Mouse (Mus musculus) thymus, postnatal 10 days (tissue): ENCODE measurements at regions not wholly inside any gene's neighbourhood (a gene's known extent, or its start where the extent isn't known, plus 50 kb on each side); places are given as distances from the start of the nearest gene placed in this dataset.
"Not testable (repeated sequence)": the region's sequence is repeated elsewhere in the genome, so short reads cannot be mapped to it uniquely, and the experiment has no call there.

ENCODE experiments used
- DNase-seq, 2 experiments: peaks; one replicate each; pipeline ENCODE4 v3.0.0; 2021; ENCODE audit warnings: low spot score in 2 of 2

DNA sequence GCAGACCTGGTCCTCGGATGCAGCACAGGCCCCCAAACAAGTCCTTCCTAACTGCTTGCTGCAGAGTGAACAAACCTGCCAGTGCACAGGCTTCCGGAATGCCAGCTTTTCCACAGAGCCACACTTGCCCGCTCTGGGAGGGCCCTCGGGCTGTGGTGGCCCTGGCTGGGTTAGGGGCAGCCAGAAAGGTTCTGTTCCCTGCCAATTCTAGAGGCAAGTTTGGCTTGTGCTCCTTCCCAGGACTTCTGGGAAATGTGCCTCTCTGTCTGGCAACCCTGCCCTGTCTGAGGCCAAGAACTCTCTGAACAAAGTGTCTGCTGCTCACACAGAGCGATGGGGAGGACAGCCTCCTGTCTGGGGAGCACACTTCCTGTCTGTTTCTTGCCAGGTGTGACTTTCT, 66.4 kb downstream of the Xrcc2 start:
- peak; percentile 13 to 17 for DNase-seq

DNA sequence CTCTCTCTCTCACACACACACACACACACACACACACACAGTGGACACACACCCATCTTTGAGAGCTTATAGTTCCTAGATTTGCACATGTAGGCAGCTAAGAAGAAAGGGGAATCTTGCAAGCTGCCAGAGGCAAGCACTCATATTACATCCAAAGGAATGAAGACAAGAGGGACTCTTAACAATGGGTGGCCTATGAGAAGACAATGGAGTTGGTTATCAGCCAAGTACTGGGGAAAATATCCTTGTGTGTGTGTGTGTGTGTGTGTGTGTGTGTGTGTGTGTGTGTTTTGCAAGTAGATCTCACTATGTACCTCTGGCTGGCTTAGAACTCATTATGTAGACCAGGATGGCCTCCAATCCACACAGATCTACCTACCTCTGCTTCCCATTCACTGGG, 67.5 kb downstream of the Xrcc2 start:
- DNase-seq: no peak

DNA sequence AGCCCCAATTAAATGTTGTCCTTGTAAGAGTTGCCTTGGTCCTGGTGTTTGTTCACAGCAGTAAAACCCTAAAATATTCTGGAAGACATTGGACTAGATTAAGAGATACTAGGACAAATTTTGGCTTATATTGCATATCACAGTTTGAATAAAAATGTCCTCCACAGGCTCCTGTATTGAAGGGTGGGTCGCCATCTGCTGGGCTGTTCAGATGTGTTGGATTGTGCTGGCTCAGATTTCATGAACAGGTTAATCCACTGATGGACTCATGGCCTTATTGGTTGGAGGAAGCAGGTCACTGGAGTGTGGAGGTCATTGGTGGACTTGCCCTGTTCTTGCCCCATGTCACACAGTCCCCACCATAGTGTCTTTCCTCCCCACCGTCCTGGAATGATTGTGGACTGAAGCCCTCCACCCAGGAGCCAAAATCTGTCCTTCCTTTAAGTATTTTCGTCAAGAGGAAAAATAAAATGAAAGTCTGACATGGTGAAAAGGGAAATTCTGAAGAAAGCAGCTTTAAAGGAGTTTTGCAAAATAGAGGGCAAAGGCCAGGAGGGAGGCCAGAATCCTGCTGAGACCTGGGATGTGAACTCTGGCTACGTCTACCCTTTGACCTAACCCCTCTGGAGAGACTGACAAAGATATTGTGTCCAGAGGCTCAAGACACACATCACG, 72.6 kb downstream of the Xrcc2 start:
- no peak for DNase-seq

DNA sequence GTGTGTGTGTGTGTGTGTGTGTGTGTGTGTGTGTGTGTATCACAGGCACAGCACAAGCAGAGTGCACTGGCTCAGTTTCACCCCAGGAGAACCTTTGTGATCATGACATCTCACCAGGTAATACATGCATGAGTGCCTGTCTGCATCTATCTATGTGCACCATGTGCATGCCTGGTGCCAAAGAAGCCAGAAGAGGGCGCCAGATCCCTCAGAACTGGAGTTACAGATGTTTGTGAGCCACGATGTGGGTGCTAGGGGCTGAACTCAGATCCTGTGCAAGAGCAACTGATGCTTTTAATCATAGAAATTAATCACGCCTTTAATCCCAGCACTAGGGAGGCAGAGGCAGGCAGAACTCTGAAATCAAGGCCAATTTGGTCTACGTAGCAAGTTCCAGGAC, 75.9 kb downstream of the Xrcc2 start:
- DNase-seq: no peak

DNA sequence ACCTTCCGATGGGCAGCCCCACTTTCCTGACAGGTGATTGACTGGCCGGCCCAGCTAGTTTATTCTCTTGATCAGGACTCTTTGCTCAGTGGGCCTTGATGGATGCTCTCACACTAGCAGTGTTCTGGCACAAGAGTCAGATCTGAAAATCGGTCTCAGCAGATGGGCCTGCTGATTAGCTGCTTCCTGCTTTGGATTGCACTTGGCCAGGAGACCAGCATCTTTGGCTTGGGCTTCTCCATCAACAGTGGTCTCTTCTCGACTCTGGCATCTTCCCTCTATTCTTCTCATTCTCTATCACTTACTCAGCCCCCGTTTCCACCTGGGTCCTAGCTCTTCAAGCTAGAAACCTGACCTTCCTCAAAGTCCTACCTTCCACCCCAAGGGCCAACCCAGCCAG, 77.1 kb downstream of the Xrcc2 start:
- no peak for DNase-seq

DNA sequence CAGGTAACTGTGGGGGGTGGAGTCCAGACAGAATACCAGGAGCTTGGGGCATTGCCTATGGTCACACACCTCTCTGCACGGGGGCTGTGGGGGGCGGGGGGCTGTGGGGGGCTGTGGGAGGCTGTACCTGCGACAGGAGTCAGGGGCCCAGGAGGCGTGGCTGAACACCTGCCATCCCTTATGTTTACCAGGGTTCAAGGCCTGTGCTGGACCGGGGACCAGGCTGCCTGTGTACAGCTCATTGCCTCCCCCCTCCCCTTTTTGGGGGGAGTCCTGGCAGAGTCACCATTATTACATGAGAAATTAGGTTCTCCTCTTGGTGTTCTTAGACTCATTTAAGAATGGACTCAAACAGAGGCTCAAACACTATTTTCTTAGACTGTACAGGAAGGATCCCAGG, 78.5 kb downstream of the Xrcc2 start:
- no peak for DNase-seq

DNA sequence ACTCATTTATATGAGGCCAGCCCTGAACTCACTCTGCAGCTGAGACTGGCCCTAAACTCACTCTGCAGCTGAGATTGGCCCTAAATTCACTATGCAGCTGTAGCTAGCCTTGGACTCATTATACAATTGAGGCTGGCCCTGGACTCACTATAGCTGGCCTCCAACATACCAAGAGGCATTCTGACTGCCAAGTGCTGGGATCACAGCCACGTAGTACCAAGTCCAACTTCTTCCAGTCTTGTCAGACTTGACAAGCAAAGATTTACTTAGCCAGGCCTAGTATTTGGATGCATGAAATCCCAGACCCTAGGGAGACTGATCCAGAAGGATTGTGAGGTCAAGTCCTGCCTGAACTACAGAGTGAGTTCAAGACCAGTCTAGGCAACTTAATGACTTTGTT, 81.6 kb downstream of the Xrcc2 start:
- DNase-seq: no peak

DNA sequence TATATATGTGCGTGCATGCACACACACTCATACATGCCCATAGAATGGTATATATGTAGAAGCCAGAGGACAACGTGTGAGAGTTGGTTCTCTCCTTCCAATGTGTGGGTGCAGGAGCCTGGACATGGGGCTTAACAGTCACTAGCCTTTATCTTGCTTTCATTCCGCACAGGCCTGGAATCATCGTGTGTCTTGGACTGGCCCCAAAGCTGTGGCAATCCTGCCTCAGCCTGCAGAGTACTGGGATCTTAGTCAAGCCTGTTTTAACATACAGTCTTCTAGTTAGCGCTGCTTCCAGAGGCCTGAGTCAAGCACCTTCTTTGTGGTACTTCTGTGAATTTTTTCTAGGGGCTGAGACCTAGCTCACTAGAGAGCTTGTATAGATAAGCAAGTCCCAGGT, 85.8 kb downstream of the Xrcc2 start:
- no peak for DNase-seq

DNA sequence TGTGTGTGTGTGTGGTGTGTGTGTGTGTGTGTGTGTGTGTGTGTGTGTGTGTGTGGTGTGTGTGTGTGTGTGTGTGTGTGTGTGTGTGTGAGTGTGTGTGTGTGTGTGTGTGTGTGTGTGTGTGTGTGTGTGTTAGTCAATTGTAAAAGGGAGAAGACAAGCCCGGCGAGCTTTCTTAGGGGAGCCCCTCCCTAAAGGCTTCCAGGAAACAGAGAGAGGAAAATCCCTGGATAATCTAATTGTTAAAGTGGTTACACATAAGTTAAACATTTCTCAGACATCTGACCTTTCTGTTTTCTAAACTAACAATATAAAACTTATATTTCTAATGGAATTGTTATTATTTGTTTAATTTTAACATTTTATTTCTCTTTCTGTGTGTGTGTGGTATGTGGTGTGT, 86.3 kb downstream of the Xrcc2 start:
- not testable (repeated sequence) for DNase-seq

DNA sequence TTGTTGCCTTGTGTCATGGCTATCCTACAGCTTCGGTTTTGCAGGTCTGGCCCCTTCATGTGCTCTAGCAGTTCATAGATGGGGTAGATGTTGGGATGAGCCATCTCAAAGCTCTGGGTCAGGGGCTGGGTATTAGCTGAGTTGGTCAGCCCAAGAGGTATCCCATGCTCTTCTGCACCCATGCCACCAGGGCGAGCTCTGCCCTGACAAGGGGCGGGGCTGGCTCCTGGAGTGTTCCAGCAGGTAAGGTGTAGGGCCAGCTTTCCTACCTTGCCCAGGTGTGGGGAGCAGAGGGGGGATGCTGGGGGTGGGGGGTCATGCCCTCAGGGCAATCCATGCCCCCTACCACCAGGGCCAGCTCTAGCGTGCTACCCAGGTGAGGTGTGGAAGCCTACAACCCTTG, 91.0 kb downstream of the Xrcc2 start:
- DNase-seq: no peak

DNA sequence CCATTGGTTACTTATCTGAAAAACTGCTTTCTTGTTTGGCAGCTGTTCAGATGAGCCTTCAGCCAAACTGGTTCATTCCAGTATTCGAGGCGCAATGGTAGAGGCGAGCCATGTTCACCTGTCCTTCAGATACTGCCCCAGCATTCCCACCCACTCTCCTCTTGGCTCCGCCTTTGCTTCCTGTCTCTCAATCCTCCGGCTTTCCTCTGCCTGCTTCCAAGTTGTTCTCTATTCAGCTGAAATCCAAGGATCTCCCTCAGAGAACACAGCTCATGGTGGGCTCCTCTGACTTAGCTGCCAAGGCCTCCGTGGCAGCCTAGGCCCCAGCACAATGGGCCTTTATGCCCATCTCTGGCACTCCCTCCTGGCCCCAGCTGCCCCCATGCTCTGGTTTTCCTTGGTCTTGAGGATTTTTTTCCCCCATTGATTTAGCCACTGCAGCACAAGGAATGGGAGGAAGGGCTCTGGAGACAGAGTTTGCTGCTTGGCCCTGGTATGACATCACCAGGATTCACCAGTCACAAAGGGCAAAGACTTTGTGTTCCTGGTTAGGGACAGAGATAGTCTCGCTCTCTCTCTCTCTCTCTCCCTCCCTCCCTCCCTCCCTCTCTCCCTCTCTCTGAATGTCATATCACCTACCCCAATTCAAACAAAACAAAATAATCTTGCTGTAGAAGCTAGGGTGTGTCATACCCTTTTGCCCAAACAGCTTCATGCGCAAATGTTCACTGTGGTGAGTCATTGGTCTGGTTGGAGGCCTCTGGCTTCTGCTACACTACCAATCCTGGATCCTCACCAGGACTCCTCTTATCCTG, 91.6 kb downstream of the Xrcc2 start:
- DNase-seq: no peak

DNA sequence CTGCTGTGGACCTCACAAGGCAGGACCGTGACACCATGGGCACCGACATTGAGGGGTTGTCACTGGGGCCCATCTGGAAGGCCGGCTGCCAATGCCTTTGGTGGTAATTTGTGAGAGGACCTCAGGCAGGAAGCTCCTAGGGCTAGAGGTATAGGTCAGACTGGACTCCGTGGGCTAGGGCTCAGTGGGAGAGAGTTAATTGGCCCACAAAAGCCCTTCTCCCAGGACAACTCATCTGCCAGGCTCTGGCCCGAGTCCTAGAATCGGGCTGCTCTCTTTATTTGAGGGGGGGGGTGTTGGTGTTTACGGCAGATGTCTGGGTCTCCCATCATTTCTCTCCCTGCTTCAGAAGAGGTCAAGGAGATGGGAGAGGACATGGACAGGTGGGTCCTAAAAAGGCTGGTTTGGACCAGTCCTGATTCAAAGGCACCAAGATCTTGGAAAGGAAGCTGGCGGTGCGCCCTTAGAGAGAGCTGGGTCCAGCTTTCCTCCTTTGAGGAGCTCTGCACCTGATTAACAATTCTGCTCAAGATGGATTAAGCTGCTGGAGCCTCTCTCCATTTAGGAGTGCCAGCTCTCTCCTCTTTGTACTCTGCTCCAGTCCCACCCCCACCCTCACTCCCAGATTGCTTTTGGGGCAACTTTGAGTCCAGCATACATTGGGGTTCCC, 93.5 kb downstream of the Xrcc2 start:
- DNase-seq: no peak

DNA sequence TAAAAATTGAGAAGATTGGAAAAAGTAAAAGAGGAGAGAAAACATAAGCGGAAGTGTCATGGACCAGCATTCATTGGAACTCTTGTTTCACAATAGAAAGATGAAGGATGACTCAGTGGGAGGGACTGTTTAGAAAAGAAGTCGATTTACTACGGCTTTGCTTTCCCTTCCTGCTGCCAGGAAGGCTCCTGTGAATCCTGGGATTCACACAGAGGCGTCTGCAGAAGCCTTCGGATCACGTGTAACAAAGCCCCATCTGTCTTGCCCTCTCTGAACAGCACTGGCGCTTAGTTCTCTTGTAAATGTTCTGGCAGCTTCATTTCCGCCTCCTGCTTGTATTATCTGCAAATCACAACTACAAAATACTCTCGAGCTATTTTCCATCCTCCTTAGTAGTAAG, 94.0 kb downstream of the Cct8l1 start:
- DNase-seq: no peak

DNA sequence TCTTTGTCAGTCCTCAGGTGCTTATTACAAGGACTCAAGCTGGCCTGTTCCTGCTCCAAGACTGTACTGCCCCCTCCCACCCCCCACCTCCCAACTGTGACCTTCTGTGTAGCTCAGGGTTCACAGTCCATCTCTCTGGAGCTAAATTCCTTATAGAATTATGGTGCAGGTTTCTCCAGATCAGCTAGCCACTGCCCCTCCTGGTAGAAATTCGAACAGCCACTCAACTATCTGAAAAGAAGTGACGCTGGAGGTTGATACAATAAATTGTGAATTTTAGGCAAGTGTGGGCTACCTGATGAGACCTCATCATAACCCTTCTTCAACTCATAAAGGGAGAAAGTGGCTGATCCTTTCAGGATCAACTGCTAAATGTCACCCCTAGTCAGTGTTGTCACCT, 86.3 kb downstream of the Cct8l1 start:
- DNase-seq: no peak

DNA sequence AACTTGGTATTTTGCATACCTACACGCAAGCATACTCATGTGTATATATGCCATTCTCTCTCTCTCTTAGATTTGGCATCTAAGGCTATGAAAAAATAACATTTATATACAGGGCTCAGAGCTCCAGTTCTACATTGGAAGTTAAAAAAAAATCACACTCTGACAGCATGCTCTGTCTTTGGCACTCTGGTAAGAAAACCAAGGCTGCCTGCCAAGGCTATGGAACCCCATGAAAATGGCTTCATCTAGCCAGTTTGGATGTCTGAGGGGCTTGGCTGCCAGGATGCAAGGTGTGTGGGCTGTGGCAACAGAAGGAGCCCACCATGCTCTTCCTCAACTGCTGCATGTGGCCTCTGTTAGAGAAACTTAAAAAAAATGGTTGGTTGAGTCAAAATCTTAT, 83.5 kb downstream of the Cct8l1 start:
- DNase-seq: no peak

DNA sequence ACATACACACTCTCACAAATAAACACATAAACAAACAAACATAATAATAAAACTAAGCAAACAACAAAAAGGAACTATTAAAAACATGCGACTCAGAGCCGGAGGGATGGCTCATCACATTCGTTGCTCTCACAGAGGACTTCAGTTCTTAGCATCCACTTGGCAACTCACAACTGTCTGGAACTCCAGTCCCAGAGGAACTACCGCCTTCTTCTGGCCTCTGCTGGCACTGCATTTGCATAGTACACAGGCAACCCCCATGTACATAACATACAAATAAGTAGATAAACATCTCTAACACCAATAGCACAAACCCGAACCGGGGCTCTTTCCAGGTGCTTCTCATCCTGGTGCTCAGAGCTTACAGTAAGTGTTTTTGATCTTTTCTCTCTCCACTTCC, 81.9 kb downstream of the Cct8l1 start:
- DNase-seq: no peak

DNA sequence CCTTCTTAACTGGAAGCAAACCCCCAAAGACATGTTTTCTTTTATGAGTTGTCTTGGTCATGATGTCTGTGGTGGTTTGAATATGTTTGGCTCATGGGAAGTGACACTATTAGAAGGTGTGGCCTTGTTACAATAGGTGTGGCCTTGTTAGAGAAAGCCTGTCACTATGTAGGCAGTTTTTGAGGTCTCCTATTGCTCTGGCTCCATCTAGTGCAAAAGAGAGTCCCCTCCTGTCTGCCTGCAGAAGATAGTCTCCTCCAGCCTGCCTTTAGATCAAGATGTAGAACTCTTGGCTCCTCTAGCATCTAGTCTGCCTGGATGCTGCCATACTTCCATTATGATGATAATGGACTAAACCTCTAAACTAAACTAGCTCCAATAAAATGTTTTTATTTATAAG, 75.8 kb downstream of the Cct8l1 start:
- no peak for DNase-seq
